Mouse (Mus musculus) bone marrow, adult 2 months (tissue): Measurements from ENCODE around the gene Rab37. TPM values are rescaled to one million over a fixed set of nuclear protein-coding genes. Genes with fewer than 3 reads are reported as not detected.

ENCODE experiments used
- H3K27ac ChIP-seq: fragments of 200-500 bp; 2 replicates; pipeline ENCODE4 v1.5.1; 2012; ENCODE audit warnings: low read depth, mild to moderate bottlenecking, control low read depth, inconsistent platforms, low read length; ENCODE audit not compliant: control insufficient read depth, poor library complexity, insufficient read depth
- H3K4me1 ChIP-seq: fragments of 200-500 bp; 2 replicates; pipeline ENCODE4 v1.6.1; 2011; ENCODE audit warnings: low read length; ENCODE audit not compliant: control insufficient read depth, insufficient read depth
- H3K4me3 ChIP-seq: fragments of 200-500 bp; replicated peaks from 2 replicates; pipeline ENCODE3; 2011; ENCODE audit warnings: mild to moderate bottlenecking, low read depth, low read length, control low read depth; ENCODE audit not compliant: control insufficient read depth
- CTCF ChIP-seq: fragments of 200-500 bp; IDR thresholded peaks from 2 replicates; pipeline ENCODE4 v1.5.1; 2011; ENCODE audit warnings: low read length, control low read depth; ENCODE audit not compliant: control insufficient read depth, insufficient read depth
- POLR2A ChIP-seq: fragments of 200-500 bp; IDR thresholded peaks from 2 replicates; pipeline ENCODE4 v1.6.1; 2011; ENCODE audit warnings: low read depth, mild to moderate bottlenecking, control low read depth, low read length, borderline replicate concordance; ENCODE audit not compliant: control insufficient read depth
- WGBS: fragments of 180-500 bp; shearing (Covaris S2); methylation state at CpG from one replicate; pipeline ENCODE4 v1.1.7; 2018; 5-methylcytosine and 5-hydroxymethylcytosine counted together
- polyA plus RNA-seq: library from polyadenylated mRNA; stranded (reverse); fragments of >200 nt; gene quantifications from 2 replicates; pipeline ENCODE4 v1.2.4, GENCODE M21; 2011; ENCODE audit warnings: low replicate concordance; ENCODE audit not compliant: missing spikeins, insufficient read depth, insufficient read length

Rab37 gene
- polyA plus RNA-seq: 5.3 and 11.6 TPM in 2 replicates

- H3K4me3 ChIP-seq: no peak within 1 kb of the TSS
- H3K27ac ChIP-seq: no peak within 1 kb of the TSS
- no peak for TF ChIP-seq CTCF
- TF ChIP-seq POLR2A: no peak
- WGBS: 5% methylated on average over 36 of the region's 36 CpGs
- no peaks in the 10 kb centered on the region; the same call in 1 of the 2 replicates for H3K4me1 ChIP-seq
Measured at GRCm38 (mm10) chr11:115091362-115091901, at the start of gene Rab37. Rab37 (plus strand) TSS chr11:115091431.

GRCm38 (mm10) chr11:115048259-115048658 is 43.0 kb upstream of the Rab37 start, which contains the start of gene Cd300ld3:
Cd300ld3 (minus strand) TSS chr11:115048409.
- 40% methylated on average over 2 of the region's 2 CpGs for WGBS
- H3K4me1 ChIP-seq: peaks cover 1% of the 10 kb centered on the region; the same call in 1 of the 2 replicates
- TF ChIP-seq CTCF: no peak
- TF ChIP-seq POLR2A: no peak
- H3K27ac ChIP-seq: peak within 1 kb of the TSS; percentile 55
- no peak within 1 kb of the TSS for H3K4me3 ChIP-seq

DNA sequence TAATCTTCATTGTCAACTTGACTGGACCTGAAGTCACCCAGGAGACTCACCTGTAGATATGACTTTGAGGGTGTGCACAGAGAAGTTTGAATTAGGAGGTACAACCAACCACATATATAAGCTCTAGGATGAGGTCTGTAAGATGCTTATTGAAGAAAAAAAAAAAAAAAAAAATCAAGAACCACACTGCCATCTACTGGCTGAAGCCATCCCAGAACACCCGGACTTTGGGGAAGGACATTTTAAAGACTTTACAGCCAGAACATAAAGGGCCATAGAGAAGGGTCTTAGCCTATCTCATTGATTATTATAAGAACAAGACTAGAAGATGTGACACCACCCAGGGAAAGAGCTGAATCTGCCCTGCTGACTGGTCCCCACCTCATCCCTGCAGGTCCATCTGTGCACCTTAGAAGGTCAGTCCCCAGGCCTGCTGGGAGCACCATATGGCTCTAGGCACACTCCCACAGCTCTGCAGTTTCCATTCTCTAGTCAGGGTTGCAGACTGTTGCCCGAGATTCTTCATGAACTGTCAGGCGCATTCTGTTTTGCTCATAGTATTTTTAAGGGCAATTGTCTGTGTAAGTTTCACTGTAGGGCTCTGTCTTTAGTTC is 41.8 kb upstream of the Rab37 start:
- Histone ChIP-seq H3K27ac (no peak overlapping the region), H3K4me3 (no peak overlapping the region), H3K4me1 (peaks cover 1% of the 10 kb centered on the region; the same call in 1 of the 2 replicates)
- no peak for TF ChIP-seq CTCF
- 30% methylated on average over 3 of the region's 3 CpGs for WGBS

GRCm38 (mm10) chr11:115052206-115052605 is 39.0 kb upstream of the Rab37 start:
- H3K27ac ChIP-seq: no peak overlapping the region
- TF ChIP-seq CTCF (no peak), POLR2A (no peak)
- H3K4me1 ChIP-seq: peaks cover 1% of the 10 kb centered on the region; the same call in 1 of the 2 replicates
- no peak overlapping the region for H3K4me3 ChIP-seq
- 4% methylated on average over 9 of the region's 9 CpGs for WGBS

GRCm38 (mm10) chr11:115052991-115053390 is 38.2 kb upstream of the Rab37 start:
- H3K4me1 ChIP-seq: peaks cover 1% of the 10 kb centered on the region; the same call in 1 of the 2 replicates
- TF ChIP-seq POLR2A: no peak
- no peak for TF ChIP-seq CTCF
- H3K27ac ChIP-seq: no peak overlapping the region
- 84% methylated on average over 1 of the region's 1 CpGs for WGBS
- no peak overlapping the region for H3K4me3 ChIP-seq

GRCm38 (mm10) chr11:115054537-115054936 is 36.7 kb upstream of the Rab37 start:
- Histone ChIP-seq H3K4me1 (no peaks in the 10 kb centered on the region; the same call in 1 of the 2 replicates), H3K4me3 (no peak overlapping the region), H3K27ac (no peak overlapping the region)
- no peak for TF ChIP-seq CTCF
- TF ChIP-seq POLR2A: no peak

GRCm38 (mm10) chr11:115058701-115059100 is 32.5 kb upstream of the Rab37 start:
- 48% methylated on average over 4 of the region's 4 CpGs for WGBS
- no peak overlapping the region for H3K27ac ChIP-seq
- no peak overlapping the region for H3K4me3 ChIP-seq
- peaks cover 1% of the 10 kb centered on the region for H3K4me1 ChIP-seq
- TF ChIP-seq POLR2A (no peak), CTCF (no peak)

DNA sequence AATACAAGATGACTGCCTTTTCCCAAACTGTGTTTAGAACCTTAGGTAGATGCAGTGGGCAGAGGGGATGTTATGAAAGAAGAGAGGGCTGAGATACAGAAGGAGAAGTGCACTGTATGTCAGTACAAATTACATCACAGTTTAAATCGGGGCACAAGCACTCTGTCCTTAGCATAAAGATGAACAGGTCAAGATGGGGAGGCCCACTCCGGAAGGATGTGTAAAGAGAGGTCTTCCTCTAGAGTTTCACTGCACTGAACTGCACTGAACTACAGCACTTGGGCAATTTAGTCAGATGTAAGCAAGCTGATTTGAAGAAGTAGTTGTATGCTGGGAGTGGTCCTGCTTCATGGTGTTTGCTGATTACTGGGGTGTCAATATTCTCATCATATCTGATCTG is 31.4 kb upstream of the Rab37 start:
- Histone ChIP-seq H3K4me3 (no peak overlapping the region), H3K4me1 (peaks cover 1% of the 10 kb centered on the region), H3K27ac (no peak overlapping the region)
- TF ChIP-seq POLR2A (no peak), CTCF (no peak)
- WGBS: 31% methylated on average over 2 of the region's 2 CpGs

- 2% methylated on average over 5 of the region's 5 CpGs for WGBS
- peaks cover 1% of the 10 kb centered on the region for H3K4me1 ChIP-seq
- H3K27ac ChIP-seq: no peak within 1 kb of the TSS
- no peak for TF ChIP-seq CTCF
- no peak within 1 kb of the TSS for H3K4me3 ChIP-seq
Measured at GRCm38 (mm10) chr11:115062077-115062476, 29.2 kb upstream of the Rab37 start, which contains the start of gene Cd300e. Cd300e (minus strand) TSS chr11:115062177.
